Mouse (Mus musculus) G1E (cell line): ENCODE measurements around the gene Zfyve26.

Experiments used
- CTCF ChIP-seq: IDR thresholded peaks from 2 replicates; pipeline ENCODE4 v1.5.1; 2012; ENCODE audit warnings: low read depth, low read length, inconsistent platforms, mixed read lengths
- GATA1 ChIP-seq: IDR thresholded peaks from 2 replicates; pipeline ENCODE4 v1.6.1; 2012; ENCODE audit warnings: borderline replicate concordance, low read length, inconsistent platforms, mixed read lengths
- POLR2AphosphoS5 ChIP-seq: IDR thresholded peaks from 2 replicates; pipeline ENCODE4 v1.6.1; 2012; ENCODE audit warnings: low read depth, low read length, inconsistent platforms; ENCODE audit not compliant: insufficient replicate concordance

DNA sequence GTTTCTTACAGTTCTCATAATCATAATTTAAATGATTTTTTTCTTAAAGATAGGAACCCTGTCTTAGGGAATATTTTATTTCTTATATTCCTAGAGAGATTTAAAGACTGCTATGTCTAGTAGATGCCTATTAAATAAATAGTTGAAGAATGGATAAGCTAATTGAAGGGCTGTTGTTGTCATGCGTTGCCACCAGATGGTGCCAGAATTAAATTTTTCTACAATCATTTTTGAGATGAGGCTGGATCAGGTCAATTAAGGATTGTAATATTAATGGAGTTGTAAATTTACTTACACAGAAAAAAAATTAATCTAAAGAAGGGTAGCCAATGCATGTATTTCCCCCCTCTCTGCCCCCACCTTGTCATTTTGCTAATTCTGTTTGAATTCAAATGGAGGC is 9.0 kb upstream of the Zfyve26 start:
- TF ChIP-seq CTCF (no peak), POLR2AphosphoS5 (no peak), GATA1 (no peak)
